Mouse (Mus musculus) hindbrain, embryonic 11.5 days (tissue): ENCODE measurements around the gene Kcnab3. TPM values are rescaled to one million over a fixed set of nuclear protein-coding genes. Genes with fewer than 3 reads are reported as not detected.

Source experiments
- ATAC-seq: fragments of 200-750 bp; cut with Nextera tagmentation; 2 replicates; pipeline ENCODE4 v1.8.0; 2017; ENCODE audit warnings: mild to moderate bottlenecking, moderate TSS enrichment, moderate library complexity; ENCODE audit not compliant: low FRiP score
- DNase-seq: peaks from one replicate; pipeline ENCODE4 v3.0.0-alpha.2; 2015; ENCODE audit warnings: low spot score
- H3K27ac ChIP-seq: fragments of 300-500 bp; sonication (generic); 2 replicates; pipeline ENCODE4 v1.5.1; 2014; ENCODE audit warnings: mild to moderate bottlenecking, low read depth, low read length
- H3K27me3 ChIP-seq: fragments of 300-500 bp; sonication (generic); 2 replicates; pipeline ENCODE4 v1.6.1; 2014; ENCODE audit warnings: mild to moderate bottlenecking, low read length, moderate library complexity, mixed read lengths; ENCODE audit not compliant: control insufficient read depth, insufficient read depth
- H3K36me3 ChIP-seq: fragments of 300-500 bp; sonication (generic); 2 replicates; pipeline ENCODE4 v1.6.1; 2014; ENCODE audit warnings: mild to moderate bottlenecking, low read length, moderate library complexity, mixed read lengths; ENCODE audit not compliant: control insufficient read depth, insufficient read depth
- H3K4me1 ChIP-seq: fragments of 300-500 bp; sonication (generic); replicated peaks from 2 replicates; pipeline ENCODE4 v1.6.1; 2014; ENCODE audit warnings: low read length, mixed read lengths; ENCODE audit not compliant: control insufficient read depth, insufficient read depth
- H3K4me2 ChIP-seq: fragments of 300-500 bp; sonication (generic); replicated peaks from 2 replicates; pipeline ENCODE4 v1.6.1; 2014; ENCODE audit warnings: mild to moderate bottlenecking, low read depth, low read length
- H3K4me3 ChIP-seq: fragments of 300-500 bp; sonication (generic); 2 replicates; pipeline ENCODE4 v1.5.1; 2014; ENCODE audit warnings: low read depth, low read length
- H3K9ac ChIP-seq: fragments of 300-500 bp; sonication (generic); 2 replicates; pipeline ENCODE4 v1.6.1; 2014; ENCODE audit warnings: low read depth, low read length
- H3K9me3 ChIP-seq: fragments of 300-500 bp; sonication (generic); 2 replicates; pipeline ENCODE4 v1.6.1; 2016; ENCODE audit warnings: low read length; ENCODE audit not compliant: control insufficient read depth
- whole genome bisulfite sequencing: fragments of 180-500 bp; shearing (Covaris S2); extraction: QIAGEN DNeasy Blood & Tissue Kit; methylation state at CpG from one replicate; pipeline ENCODE4 v1.1.7; 2014; 5-methylcytosine and 5-hydroxymethylcytosine counted together
- polyA plus RNA-seq: library from polyadenylated mRNA; unstranded; fragments of >200 nt; fragmentation: Nextera tagmentation; extraction: Ambion mirVana; gene quantifications from 2 replicates; pipeline ENCODE4 v1.2.1, GENCODE M21; 2014

Kcnab3 gene
- polyA plus RNA-seq, 1 experiment from 2014 or later = 3.0 TPM

DNA sequence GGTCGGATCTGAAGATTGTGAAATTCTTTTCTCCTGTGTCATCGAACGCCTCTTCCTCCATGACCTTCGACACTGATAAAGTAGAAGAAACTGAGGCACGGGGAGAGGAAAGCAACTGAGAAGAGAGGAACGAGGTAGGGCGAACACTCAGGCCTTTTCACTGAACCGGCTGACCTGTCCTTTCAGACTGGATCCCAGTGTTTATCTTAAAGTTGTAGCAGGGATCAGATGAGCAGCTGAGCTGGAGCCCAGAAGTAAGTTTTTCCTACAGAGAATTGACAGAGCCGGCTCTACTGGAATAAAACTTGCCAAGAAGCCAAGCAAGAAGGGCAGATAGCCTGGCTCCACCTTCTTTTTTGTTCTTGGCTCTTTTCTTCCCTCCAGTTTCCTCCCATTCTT lies 44.8 kb downstream of the Kcnab3 start:
- 14% methylated on average over 9 of the region's 9 CpGs for WGBS
- DNase-seq (no peak), ATAC-seq (no peak)
- Histone ChIP-seq H3K4me2 (peak overlapping the region; percentile 32), H3K27me3 (no peaks in the 10 kb centered on the region), H3K9ac (peak overlapping the region; percentile 12; the same call in 1 of the 2 replicates), H3K36me3 (no peaks in the 10 kb centered on the region), H3K4me1 (peaks cover 19% of the 10 kb centered on the region), H3K4me3 (peak overlapping the region; percentile 20), H3K27ac (peak overlapping the region; percentile 75), H3K9me3 (no peaks in the 10 kb centered on the region)

GRCm38 (mm10) chr11:69371601-69372000 lies 45.5 kb downstream of the Kcnab3 start:
- Histone ChIP-seq H3K4me1 (peaks cover 14% of the 10 kb centered on the region), H3K27me3 (no peaks in the 10 kb centered on the region), H3K27ac (peak overlapping the region; percentile 75), H3K4me3 (peak overlapping the region; percentile 20; the same call in 1 of the 2 replicates), H3K9ac (peak overlapping the region; percentile 8; the same call in 1 of the 2 replicates), H3K36me3 (no peaks in the 10 kb centered on the region), H3K9me3 (no peaks in the 10 kb centered on the region), H3K4me2 (peak overlapping the region; percentile 32)
- no peak for ATAC-seq
- no peak for DNase-seq
- 24% methylated on average over 12 of the region's 12 CpGs for WGBS

DNA sequence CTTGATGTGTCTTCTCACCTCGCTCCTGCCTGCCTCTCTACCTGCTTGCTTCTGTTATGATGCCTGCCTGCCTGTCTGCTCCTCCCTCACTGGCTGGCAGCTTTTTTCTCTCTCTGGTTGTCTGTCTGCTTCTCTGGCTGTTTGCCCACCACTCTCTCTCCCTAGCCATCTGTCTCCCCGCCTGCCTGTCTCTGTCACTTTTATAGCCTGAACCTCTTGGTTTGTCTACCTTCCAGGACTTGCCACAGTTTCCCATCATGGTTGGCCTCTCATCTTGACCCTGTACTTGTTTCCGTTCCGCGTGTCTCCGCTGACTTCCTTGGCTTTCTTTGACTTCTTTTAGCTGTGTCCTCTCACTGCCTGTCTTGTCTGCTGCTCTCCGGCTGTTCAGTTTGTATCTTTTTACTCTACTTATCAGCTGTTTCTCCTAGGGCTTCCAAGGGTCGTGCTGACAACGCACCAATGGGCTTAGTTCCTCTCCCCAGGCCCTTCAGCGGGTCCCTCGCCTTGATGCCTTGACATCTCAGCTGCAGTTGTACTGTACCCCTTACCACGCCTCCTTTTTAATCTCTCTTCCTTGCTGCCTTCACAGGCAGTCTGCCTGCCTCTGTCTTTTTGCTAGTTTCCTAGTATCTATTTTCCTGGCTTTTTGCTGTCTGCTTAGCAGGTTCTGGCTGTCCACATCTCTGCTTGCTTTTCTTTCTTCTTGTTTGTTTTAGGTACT lies 46.2 kb downstream of the Kcnab3 start:
- peaks cover 14% of the 10 kb centered on the region for H3K4me1 ChIP-seq
- no peaks in the 10 kb centered on the region for H3K9me3 ChIP-seq
- H3K4me2 ChIP-seq = no peak overlapping the region
- peak overlapping the region; percentile 20 for H3K9ac ChIP-seq
- WGBS = 52% methylated on average over 12 of the region's 12 CpGs
- no peak for DNase-seq
- peak overlapping the region; percentile 75 for H3K27ac ChIP-seq
- H3K27me3 ChIP-seq = no peaks in the 10 kb centered on the region
- peak overlapping the region; percentile 3; the same call in 1 of the 2 replicates for H3K4me3 ChIP-seq
- ATAC-seq = no peak
- H3K36me3 ChIP-seq = no peaks in the 10 kb centered on the region

- WGBS = 66% methylated on average over 3 of the region's 3 CpGs
- ATAC-seq (no peak), DNase-seq (no peak)
- Histone ChIP-seq H3K27ac (peak overlapping the region; percentile 75; the same call in 1 of the 2 replicates), H3K36me3 (no peaks in the 10 kb centered on the region), H3K9ac (no peak overlapping the region), H3K9me3 (no peaks in the 10 kb centered on the region), H3K27me3 (no peaks in the 10 kb centered on the region), H3K4me2 (no peak overlapping the region), H3K4me3 (no peak overlapping the region), H3K4me1 (peaks cover 14% of the 10 kb centered on the region)
These were observed 46.7 kb downstream of the Kcnab3 start for GRCm38 (mm10) chr11:69372780-69373170.

GRCm38 (mm10) chr11:69373223-69373965 lies 47.3 kb downstream of the Kcnab3 start:
- DNase-seq (no peak), ATAC-seq (no peak)
- no peak overlapping the region for H3K4me2 ChIP-seq
- peaks cover 11% of the 10 kb centered on the region for H3K4me1 ChIP-seq
- H3K4me3 ChIP-seq = no peak overlapping the region
- no peaks in the 10 kb centered on the region for H3K27me3 ChIP-seq
- no peaks in the 10 kb centered on the region for H3K9me3 ChIP-seq
- H3K27ac ChIP-seq = no peak overlapping the region
- H3K9ac ChIP-seq = no peak overlapping the region
- no peaks in the 10 kb centered on the region for H3K36me3 ChIP-seq
- 91% methylated on average over 16 of the region's 16 CpGs for WGBS

DNA sequence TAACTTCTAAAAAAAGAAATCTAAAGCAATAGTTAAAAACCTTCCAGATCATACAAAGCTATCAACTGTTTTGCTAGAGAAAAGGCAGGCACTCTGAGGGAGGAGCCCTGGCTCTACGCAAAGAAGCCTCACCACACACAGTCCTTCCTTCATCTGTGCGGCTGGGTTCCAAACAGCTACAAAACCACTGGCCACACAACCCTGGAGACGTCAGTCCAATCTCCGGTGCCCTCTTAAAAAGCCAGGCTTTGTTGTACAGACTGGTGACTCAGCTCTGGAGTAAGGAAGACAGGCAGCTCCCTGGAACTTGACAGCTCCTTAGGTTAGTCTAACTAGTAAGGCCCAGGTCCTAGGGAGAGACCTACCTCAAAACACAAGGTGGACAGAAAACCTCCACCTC lies 49.6 kb downstream of the Kcnab3 start:
- ATAC-seq (no peak), DNase-seq (no peak)
- H3K4me1 ChIP-seq = peaks cover 11% of the 10 kb centered on the region
- H3K9me3 ChIP-seq = no peaks in the 10 kb centered on the region
- no peak overlapping the region for H3K27ac ChIP-seq
- H3K9ac ChIP-seq = no peak overlapping the region
- 88% methylated on average over 4 of the region's 4 CpGs for WGBS
- H3K4me3 ChIP-seq = no peak overlapping the region
- no peak overlapping the region for H3K4me2 ChIP-seq
- H3K27me3 ChIP-seq = no peaks in the 10 kb centered on the region
- H3K36me3 ChIP-seq = no peaks in the 10 kb centered on the region

GRCm38 (mm10) chr11:69377766-69378165 lies 51.7 kb downstream of the Kcnab3 start:
- DNase-seq (no peak), ATAC-seq (no peak)
- Histone ChIP-seq H3K9me3 (no peaks in the 10 kb centered on the region), H3K4me3 (no peak overlapping the region), H3K27ac (no peak overlapping the region), H3K9ac (no peak overlapping the region), H3K4me2 (no peak overlapping the region), H3K27me3 (no peaks in the 10 kb centered on the region), H3K36me3 (no peaks in the 10 kb centered on the region), H3K4me1 (no peaks in the 10 kb centered on the region; the same call in 1 of the 2 replicates)
- WGBS = 78% methylated on average over 3 of the region's 3 CpGs

- Histone ChIP-seq H3K36me3 (no peaks in the 10 kb centered on the region), H3K9me3 (no peaks in the 10 kb centered on the region), H3K4me2 (no peak overlapping the region), H3K4me1 (no peaks in the 10 kb centered on the region), H3K27me3 (no peaks in the 10 kb centered on the region), H3K27ac (no peak overlapping the region), H3K9ac (no peak overlapping the region), H3K4me3 (no peak overlapping the region)
- DNase-seq (no peak), ATAC-seq (no peak)
- WGBS = 78% methylated on average over 3 of the region's 3 CpGs
These were observed 53.5 kb downstream of the Kcnab3 start for GRCm38 (mm10) chr11:69379600-69379999.
